Mouse (Mus musculus): ENCODE results near the gene Pter. TPM values are rescaled to one million over a fixed set of nuclear protein-coding genes. Genes with fewer than 3 reads are reported as not detected.

Gene Pter
- polyA plus RNA-seq (2016; fragmentation: Nextera tagmentation; extraction: Ambion mirVana) = 11.0 and 13.6 TPM in 2 replicates

DNA sequence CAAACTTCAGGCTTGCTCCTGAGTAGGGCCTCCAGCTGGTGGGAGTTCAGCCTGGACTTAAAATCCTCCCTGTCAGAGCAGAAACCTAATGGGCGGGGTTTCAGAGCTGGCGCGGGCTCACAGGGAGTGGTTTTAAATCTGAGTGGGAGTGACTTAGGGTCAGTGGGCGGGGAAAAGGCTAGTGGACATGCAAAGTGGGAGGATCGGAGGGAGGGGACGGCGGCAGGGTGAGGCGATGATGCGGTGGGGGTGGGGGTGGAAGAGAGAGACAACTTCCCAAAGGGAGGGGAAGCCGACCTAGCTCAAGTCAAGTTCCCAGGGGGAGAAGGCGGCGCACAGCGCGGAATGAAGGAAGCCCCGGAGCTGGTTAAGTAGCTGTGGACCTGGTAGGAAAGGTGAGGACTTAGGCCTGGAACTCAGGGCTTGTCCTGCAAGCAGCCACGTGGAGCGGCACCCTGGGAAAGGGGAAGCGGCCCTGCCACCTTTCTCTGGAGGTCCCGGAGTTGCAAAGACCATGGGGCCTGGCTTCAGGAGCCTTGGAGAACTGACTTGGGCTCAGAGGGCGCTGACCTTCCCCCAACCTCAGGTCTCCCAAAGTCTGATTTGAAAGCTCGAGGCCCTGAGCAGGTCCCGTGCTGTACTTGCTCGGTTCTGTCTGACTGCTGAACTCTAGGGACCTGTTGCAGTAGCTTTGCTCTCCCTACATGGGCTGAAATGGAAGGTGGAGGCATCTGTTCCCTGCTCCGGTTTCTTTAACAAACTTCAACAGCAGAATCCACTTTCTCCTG lies at the start of gene Pter:
Gene Pter (plus strand): TSS at position 238 of the 788 bp plus-strand sequence.
- H3K4me3 ChIP-seq = peak within 1 kb of the TSS; percentile 33
- no peaks in the 10 kb centered on the region for H3K9me3 ChIP-seq (replicated peaks)
- H3K4me2 ChIP-seq (replicated peaks) = peak within 1 kb of the TSS; percentile 55
- ATAC-seq (ENCODE audit: low FRiP score) = peak; percentile 93
- no peaks in the 10 kb centered on the region for H3K36me3 ChIP-seq
- peaks cover 10% of the 10 kb centered on the region for H3K4me1 ChIP-seq
- peak within 1 kb of the TSS; percentile 28 for H3K9ac ChIP-seq
- WGBS = 2% methylated on average over 24 of the region's 24 CpGs
- H3K27me3 ChIP-seq = no peaks in the 10 kb centered on the region
- no peak within 1 kb of the TSS for H3K27ac ChIP-seq

DNA sequence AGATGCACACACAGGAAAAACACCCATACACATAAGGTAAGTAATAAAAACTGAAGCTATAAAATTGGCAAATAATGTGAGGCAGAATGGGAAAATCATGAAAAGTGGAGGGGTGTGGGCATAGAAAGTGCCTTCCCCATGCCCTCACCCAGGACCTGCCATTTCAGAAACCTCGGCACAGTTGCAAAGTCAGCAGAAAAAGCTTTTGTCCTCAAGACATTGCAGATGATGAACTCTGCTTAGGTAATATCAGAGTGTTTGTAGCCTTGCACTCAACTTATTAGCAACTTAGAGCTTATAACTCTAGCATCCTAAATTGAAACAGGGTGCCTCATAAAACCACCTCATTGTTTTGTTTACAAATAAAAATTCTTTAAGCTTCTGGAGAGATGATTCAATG lies 49.6 kb upstream of the Pter start:
- no peaks in the 10 kb centered on the region for H3K36me3 ChIP-seq
- H3K9me3 ChIP-seq (replicated peaks) = no peaks in the 10 kb centered on the region
- 51% methylated on average over 1 of the region's 1 CpGs for WGBS
- H3K27ac ChIP-seq = no peak overlapping the region
- no peaks in the 10 kb centered on the region for H3K4me1 ChIP-seq
- no peak overlapping the region for H3K9ac ChIP-seq
- H3K4me2 ChIP-seq (replicated peaks) = no peak overlapping the region
- H3K27me3 ChIP-seq = no peaks in the 10 kb centered on the region
- no peak for ATAC-seq (ENCODE audit: low FRiP score)
- no peak overlapping the region for H3K4me3 ChIP-seq

- H3K36me3 ChIP-seq = no peaks in the 10 kb centered on the region
- no peaks in the 10 kb centered on the region for H3K9me3 ChIP-seq (replicated peaks)
- no peak for ATAC-seq (ENCODE audit: low FRiP score)
- no peaks in the 10 kb centered on the region for H3K27me3 ChIP-seq
- no peaks in the 10 kb centered on the region for H3K4me1 ChIP-seq
- H3K9ac ChIP-seq = no peak overlapping the region
- 77% methylated on average over 2 of the region's 2 CpGs for WGBS
- H3K4me3 ChIP-seq = no peak overlapping the region
- no peak overlapping the region for H3K4me2 ChIP-seq (replicated peaks)
- no peak overlapping the region for H3K27ac ChIP-seq
Measured at GRCm38 (mm10) chr2:12879492-12879891, 44.3 kb upstream of the Pter start.

GRCm38 (mm10) chr2:12881009-12881408 lies 42.8 kb upstream of the Pter start:
- no peak overlapping the region for H3K9ac ChIP-seq
- H3K9me3 ChIP-seq (replicated peaks) = no peaks in the 10 kb centered on the region
- H3K4me1 ChIP-seq = no peaks in the 10 kb centered on the region
- 98% methylated on average over 1 of the region's 1 CpGs for WGBS
- H3K4me2 ChIP-seq (replicated peaks) = no peak overlapping the region
- ATAC-seq (ENCODE audit: low FRiP score) = no peak
- H3K4me3 ChIP-seq = no peak overlapping the region
- no peaks in the 10 kb centered on the region for H3K27me3 ChIP-seq
- no peak overlapping the region for H3K27ac ChIP-seq
- H3K36me3 ChIP-seq = no peaks in the 10 kb centered on the region

- H3K36me3 ChIP-seq = no peaks in the 10 kb centered on the region
Measured at GRCm38 (mm10) chr2:12883276-12883914, 40.4 kb upstream of the Pter start.

GRCm38 (mm10) chr2:12887015-12887414 lies 36.8 kb upstream of the Pter start:
- H3K4me1 ChIP-seq = no peaks in the 10 kb centered on the region
- H3K27ac ChIP-seq = no peak overlapping the region
- no peaks in the 10 kb centered on the region for H3K9me3 ChIP-seq (replicated peaks)
- H3K4me3 ChIP-seq = no peak overlapping the region
- H3K4me2 ChIP-seq (replicated peaks) = no peak overlapping the region
- 57% methylated on average over 2 of the region's 2 CpGs for WGBS
- no peaks in the 10 kb centered on the region for H3K27me3 ChIP-seq
- ATAC-seq (ENCODE audit: low FRiP score) = no peak
- H3K9ac ChIP-seq = no peak overlapping the region
- H3K36me3 ChIP-seq = no peaks in the 10 kb centered on the region

More at GRCm38 (mm10) chr2:12883276-12883914, 40.4 kb upstream of the Pter start:
- H3K4me1 ChIP-seq = no peaks in the 10 kb centered on the region
- H3K9ac ChIP-seq = no peak overlapping the region
- H3K27ac ChIP-seq = no peak overlapping the region
- no peak overlapping the region for H3K4me3 ChIP-seq
- ATAC-seq (ENCODE audit: low FRiP score) = no peak
- no peaks in the 10 kb centered on the region for H3K9me3 ChIP-seq (replicated peaks)
- no peak overlapping the region for H3K4me2 ChIP-seq (replicated peaks)
- 77% methylated on average over 10 of the region's 10 CpGs for WGBS
- no peaks in the 10 kb centered on the region for H3K27me3 ChIP-seq

DNA sequence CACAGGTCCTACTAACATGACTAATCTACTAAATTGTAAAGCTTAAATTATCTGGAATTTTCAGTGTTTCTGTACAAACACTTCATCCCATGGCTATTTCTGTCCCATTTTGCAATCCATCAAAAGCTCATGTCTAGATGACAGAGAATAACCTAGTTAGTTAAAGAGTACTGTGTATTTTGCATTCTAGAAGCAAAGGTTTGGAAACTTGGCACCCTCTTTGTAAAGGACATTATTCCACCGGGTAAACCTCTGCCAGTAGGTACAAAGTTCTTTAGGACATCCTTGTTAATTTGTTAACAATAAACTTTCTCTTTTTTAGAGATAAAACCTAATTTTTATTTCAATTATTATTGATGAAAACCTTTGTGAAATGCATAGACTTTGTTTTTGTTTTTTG lies 18.1 kb upstream of the Pter start:
- WGBS = 87% methylated on average over 1 of the region's 1 CpGs
- no peak overlapping the region for H3K27ac ChIP-seq

GRCm38 (mm10) chr2:12925643-12926042 lies 1.8 kb downstream of the Pter start:
- 82% methylated on average over 1 of the region's 1 CpGs for WGBS

More for the DNA sequence above, 18.1 kb upstream of the Pter start:
- H3K9me3 ChIP-seq (replicated peaks) = no peaks in the 10 kb centered on the region
- no peaks in the 10 kb centered on the region for H3K36me3 ChIP-seq
- H3K4me1 ChIP-seq = no peaks in the 10 kb centered on the region
- ATAC-seq (ENCODE audit: low FRiP score) = no peak
- H3K4me2 ChIP-seq (replicated peaks) = no peak overlapping the region
- H3K4me3 ChIP-seq = no peak overlapping the region
- no peak overlapping the region for H3K9ac ChIP-seq
- no peaks in the 10 kb centered on the region for H3K27me3 ChIP-seq

GRCm38 (mm10) chr2:12930338-12930737 lies 6.5 kb downstream of the Pter start:
- Histone ChIP-seq H3K36me3 (no peaks in the 10 kb centered on the region), H3K4me3 (no peak overlapping the region), H3K27me3 (no peaks in the 10 kb centered on the region), H3K4me1 (no peaks in the 10 kb centered on the region), H3K27ac (no peak overlapping the region), H3K4me2 (replicated peaks) (no peak overlapping the region), H3K9ac (no peak overlapping the region), H3K9me3 (replicated peaks) (no peaks in the 10 kb centered on the region)
- no peak for ATAC-seq (ENCODE audit: low FRiP score)
- WGBS = 80% methylated on average over 2 of the region's 2 CpGs

More at GRCm38 (mm10) chr2:12925643-12926042, 1.8 kb downstream of the Pter start:
- Histone ChIP-seq H3K27ac (no peak overlapping the region), H3K27me3 (no peaks in the 10 kb centered on the region), H3K36me3 (no peaks in the 10 kb centered on the region), H3K4me1 (peaks cover 10% of the 10 kb centered on the region), H3K4me3 (no peak overlapping the region), H3K9me3 (replicated peaks) (no peaks in the 10 kb centered on the region), H3K9ac (no peak overlapping the region), H3K4me2 (replicated peaks) (no peak overlapping the region)
- no peak for ATAC-seq (ENCODE audit: low FRiP score)

DNA sequence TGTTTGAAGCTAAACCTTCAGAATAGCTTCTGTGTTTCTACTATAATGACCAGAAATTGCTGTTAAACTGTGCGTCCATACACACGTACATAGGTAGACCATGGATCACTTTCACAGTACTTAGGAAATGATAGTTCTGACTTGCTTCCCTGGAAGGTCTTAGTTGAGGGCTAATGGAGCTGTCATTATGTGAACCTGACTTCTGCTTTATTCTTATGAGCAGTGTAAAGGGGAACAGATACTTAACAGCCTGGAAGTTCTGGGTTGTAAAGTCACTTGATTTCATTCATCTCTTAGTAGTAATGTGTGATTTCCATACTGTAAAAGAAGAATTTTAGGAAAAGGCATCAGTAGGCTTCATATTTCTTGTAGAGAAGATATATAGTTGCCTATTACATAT lies 10.1 kb downstream of the Pter start:
- no peaks in the 10 kb centered on the region for H3K9me3 ChIP-seq (replicated peaks)
- no peak overlapping the region for H3K4me2 ChIP-seq (replicated peaks)
- no peaks in the 10 kb centered on the region for H3K36me3 ChIP-seq
- ATAC-seq (ENCODE audit: low FRiP score) = no peak
- no peaks in the 10 kb centered on the region for H3K27me3 ChIP-seq
- WGBS = 84% methylated on average over 2 of the region's 2 CpGs
- no peak overlapping the region for H3K4me3 ChIP-seq
- H3K4me1 ChIP-seq = no peaks in the 10 kb centered on the region
- no peak overlapping the region for H3K27ac ChIP-seq
- H3K9ac ChIP-seq = no peak overlapping the region

- Histone ChIP-seq H3K9me3 (replicated peaks) (no peaks in the 10 kb centered on the region), H3K4me3 (no peak overlapping the region), H3K27ac (no peak overlapping the region), H3K4me1 (no peaks in the 10 kb centered on the region), H3K4me2 (replicated peaks) (no peak overlapping the region), H3K36me3 (no peaks in the 10 kb centered on the region), H3K27me3 (no peaks in the 10 kb centered on the region), H3K9ac (no peak overlapping the region)
- no peak for ATAC-seq (ENCODE audit: low FRiP score)
- WGBS = 62% methylated on average over 2 of the region's 2 CpGs
Measured at GRCm38 (mm10) chr2:12935286-12935685, 11.4 kb downstream of the Pter start.

- 79% methylated on average over 10 of the region's 10 CpGs for WGBS
- no peak overlapping the region for H3K4me2 ChIP-seq (replicated peaks)
Measured at GRCm38 (mm10) chr2:12937461-12938217, 13.8 kb downstream of the Pter start.

More at GRCm38 (mm10) chr2:12937461-12938217, 13.8 kb downstream of the Pter start:
- no peak overlapping the region for H3K9ac ChIP-seq
- H3K36me3 ChIP-seq = no peaks in the 10 kb centered on the region
- H3K27ac ChIP-seq = no peak overlapping the region
- H3K27me3 ChIP-seq = no peaks in the 10 kb centered on the region
- ATAC-seq (ENCODE audit: low FRiP score) = peak; percentile 64
- no peaks in the 10 kb centered on the region for H3K4me1 ChIP-seq
- H3K9me3 ChIP-seq (replicated peaks) = no peaks in the 10 kb centered on the region
- H3K4me3 ChIP-seq = no peak overlapping the region
